Mouse (Mus musculus): ENCODE results near the gene Noa1. TPM values are rescaled to one million over a fixed set of nuclear protein-coding genes. Genes with fewer than 3 reads are reported as not detected.
A peak's percentile ranks its signal among the peaks of the same experiment; 100 is the strongest.

Gene Noa1
- 22.2 and 29.5 TPM in 2 replicates for polyA plus RNA-seq (2012; ENCODE audit: insufficient read depth, insufficient read length, missing spikeins)

- Histone ChIP-seq H3K27ac (replicated peaks; ENCODE audit: low read depth, low read length) (peak within 1 kb of the TSS; percentile 87), H3K4me1 (ENCODE audit: control insufficient read depth, insufficient read depth, insufficient read length, low read length) (peaks cover 7% of the 10 kb centered on the region), H3K4me3 (ENCODE audit: insufficient read depth, low read depth, low read length) (peak within 1 kb of the TSS; percentile 71)
Measured at GRCm38 (mm10) chr5:77309924-77310772, at the start of gene Noa1, which contains the start of gene Polr2b. Gene Noa1 (minus strand): TSS chr5:77310084. Gene Polr2b (plus strand): TSS chr5:77310147.

DNA sequence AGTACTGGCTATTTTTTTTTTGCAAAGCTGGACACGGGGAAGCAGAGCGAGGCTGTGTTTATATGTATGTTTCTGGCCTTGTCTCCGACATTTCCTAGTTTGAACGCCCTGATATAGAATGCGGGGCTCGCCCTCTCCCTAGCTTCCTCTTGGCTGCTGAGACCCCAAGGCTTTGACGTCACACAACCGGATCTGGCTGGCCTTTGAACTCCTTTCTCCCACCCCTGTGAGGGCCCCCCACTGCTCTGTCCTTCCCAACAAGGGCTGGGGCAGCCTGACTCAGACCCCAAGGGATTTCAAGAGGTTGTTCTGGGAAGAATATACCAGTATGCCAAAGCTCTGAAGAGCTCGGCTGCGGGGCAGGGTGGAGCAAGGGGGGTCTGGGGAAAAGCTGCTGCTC lies 48.5 kb upstream of the Noa1 start:
- Histone ChIP-seq H3K4me3 (ENCODE audit: insufficient read depth, low read depth, low read length) (peak overlapping the region; percentile 80), H3K27ac (replicated peaks; ENCODE audit: low read depth, low read length) (peak overlapping the region; percentile 91)

DNA sequence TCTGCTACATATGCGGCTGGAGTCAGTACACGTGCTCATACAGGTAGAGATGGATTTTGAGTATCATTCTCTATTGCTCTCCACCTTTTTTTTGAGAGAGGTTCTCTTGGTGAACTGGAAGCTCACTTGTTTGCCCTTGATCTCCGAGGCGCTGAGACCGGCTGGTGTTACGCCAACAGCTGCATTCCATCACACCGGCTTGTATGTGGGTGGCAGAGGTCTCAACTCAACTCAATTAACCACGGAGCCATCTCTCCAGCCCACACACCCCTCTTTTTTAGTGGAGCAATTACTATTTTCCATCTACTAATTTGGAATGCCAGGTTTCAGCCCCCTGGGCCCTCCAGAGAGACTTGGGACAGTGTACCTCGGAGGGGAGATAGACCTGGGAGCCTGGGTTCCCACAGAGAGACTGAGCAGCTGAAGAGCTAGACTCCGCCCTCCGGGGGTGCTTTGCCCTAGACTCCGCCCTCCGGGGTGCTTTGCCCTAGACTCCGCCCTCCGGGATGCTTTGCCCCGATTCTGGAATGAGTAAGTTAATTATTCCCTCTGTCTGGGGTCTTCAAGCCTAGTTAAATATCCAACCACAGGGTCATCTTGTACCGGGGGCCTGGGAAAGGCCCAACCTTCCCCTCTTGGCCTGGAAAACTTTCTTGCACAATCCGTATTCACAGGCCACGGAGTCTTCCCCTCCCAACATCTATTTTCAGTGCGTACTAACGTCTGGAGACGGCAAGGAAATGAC lies 47.7 kb upstream of the Noa1 start:
- Histone ChIP-seq H3K4me3 (ENCODE audit: insufficient read depth, low read depth, low read length) (peak overlapping the region; percentile 80), H3K27ac (replicated peaks; ENCODE audit: low read depth, low read length) (peak overlapping the region; percentile 91), H3K4me1 (ENCODE audit: control insufficient read depth, insufficient read depth, insufficient read length, low read length) (peaks cover 18% of the 10 kb centered on the region)

More for the DNA sequence above, 48.5 kb upstream of the Noa1 start:
- H3K4me1 ChIP-seq (ENCODE audit: control insufficient read depth, insufficient read depth, insufficient read length, low read length) = peaks cover 24% of the 10 kb centered on the region

DNA sequence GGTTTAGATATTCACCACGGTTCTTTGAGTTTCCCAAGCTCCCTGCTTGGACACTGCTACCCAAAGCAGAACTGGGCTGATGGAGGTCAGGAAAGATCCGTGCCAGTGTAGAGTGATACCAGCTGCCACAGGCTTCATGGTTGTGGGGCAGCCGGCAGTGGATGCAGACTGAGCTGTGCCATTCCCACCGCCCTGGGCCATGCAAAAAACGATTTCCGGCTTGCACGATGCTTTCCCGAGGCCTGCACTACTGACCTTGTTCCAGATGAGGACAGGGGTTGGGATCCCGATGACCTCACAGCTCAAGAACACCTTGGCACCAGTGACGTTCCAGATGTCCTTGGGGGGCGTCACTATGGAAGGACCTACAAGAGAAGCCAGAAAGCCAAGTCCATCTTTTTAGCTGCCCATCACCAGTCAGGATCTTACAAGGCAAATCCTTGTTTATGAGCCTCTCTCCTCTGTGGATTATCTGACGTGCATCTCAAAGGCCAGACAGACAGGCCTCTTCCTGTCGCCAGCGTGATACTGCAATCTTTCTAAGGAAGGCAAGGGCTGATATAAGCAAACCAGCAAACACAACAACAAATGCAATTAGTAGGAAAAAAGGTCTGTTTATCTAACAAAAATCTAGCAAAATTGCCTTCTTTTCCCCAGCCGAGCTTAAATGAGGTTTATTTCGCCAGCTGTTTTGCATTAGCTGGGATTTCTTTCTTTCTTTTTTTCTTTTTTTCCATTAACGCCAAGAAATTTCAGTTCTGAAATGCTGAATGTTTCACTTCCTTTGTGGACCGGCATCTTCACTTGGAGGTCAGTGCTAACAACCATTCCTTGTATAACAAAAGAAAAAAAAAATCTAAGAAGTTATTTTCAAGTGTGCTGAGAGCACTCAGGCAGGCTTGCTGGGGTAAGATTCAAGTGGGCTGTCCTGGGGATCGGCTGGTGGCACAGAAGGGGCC lies 45.7 kb upstream of the Noa1 start:
- no peak overlapping the region for H3K4me3 ChIP-seq (ENCODE audit: insufficient read depth, low read depth, low read length)
- peak overlapping the region; percentile 65 for H3K27ac ChIP-seq (replicated peaks; ENCODE audit: low read depth, low read length)
- H3K4me1 ChIP-seq (ENCODE audit: control insufficient read depth, insufficient read depth, insufficient read length, low read length) = peaks cover 13% of the 10 kb centered on the region

DNA sequence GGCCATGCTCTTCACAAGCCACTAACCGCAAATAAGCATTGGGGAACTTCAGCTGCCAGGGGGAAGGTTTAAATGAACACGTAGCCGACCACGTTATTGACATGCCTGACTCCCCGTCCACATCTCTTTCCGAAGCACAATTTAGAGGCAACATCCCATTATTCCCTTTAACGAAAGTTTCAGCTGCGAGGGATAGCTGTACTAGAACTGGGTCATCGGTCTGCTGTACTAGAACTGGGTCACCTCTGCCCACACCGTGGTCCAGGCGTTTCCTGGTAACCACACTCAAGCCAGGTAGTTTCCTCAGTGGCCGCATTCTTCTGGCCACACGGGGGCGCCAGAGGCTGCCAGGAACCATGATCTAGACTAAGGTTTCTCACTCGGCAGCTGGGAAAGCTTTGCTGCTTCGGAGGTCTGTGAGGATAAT lies 44.5 kb upstream of the Noa1 start:
- H3K4me3 ChIP-seq (ENCODE audit: insufficient read depth, low read depth, low read length) = peak overlapping the region; percentile 21; the same call in 1 of the 2 replicates
- no peak overlapping the region for H3K27ac ChIP-seq (replicated peaks; ENCODE audit: low read depth, low read length)

GRCm38 (mm10) chr5:77351691-77352090 lies 41.8 kb upstream of the Noa1 start:
- Histone ChIP-seq H3K27ac (replicated peaks; ENCODE audit: low read depth, low read length) (no peak overlapping the region), H3K4me3 (ENCODE audit: insufficient read depth, low read depth, low read length) (no peak overlapping the region), H3K4me1 (ENCODE audit: control insufficient read depth, insufficient read depth, insufficient read length, low read length) (no peaks in the 10 kb centered on the region)

More for the DNA sequence above, 44.5 kb upstream of the Noa1 start:
- H3K4me1 ChIP-seq (ENCODE audit: control insufficient read depth, insufficient read depth, insufficient read length, low read length) = peaks cover 11% of the 10 kb centered on the region

DNA sequence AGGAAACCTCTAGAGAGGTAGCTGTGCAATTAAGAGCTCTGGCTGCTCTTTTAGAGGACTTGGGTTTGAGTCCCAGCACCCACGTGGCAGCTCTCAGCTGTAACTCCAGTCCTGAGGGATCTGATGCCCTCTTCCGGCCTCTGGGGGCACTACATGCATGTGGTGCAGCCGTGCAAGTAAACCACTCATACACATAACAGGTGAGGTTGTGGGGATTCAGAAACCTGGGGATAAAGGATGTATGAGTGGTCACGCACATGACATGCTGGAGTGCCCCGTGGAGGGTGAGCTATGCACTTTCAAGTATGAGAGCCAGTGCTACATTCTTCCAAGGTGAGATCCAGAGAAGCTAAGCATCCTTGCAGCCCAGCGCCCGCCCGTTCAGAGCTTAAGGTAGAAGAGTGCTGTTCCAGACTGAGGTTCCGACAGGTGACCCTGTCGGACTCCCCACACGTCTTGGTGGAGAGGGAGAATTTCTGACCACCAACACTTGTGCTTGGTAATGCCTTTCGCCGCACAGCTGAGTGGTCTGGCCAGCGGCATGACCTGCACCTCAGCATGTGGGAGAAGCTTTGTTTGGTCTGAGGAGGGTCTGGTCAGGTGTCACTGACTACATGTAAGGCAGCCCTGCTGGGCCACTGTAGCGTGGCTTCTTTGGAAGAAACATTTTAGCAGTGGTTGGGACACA lies 40.2 kb upstream of the Noa1 start:
- H3K4me1 ChIP-seq (ENCODE audit: control insufficient read depth, insufficient read depth, insufficient read length, low read length) = no peaks in the 10 kb centered on the region
- no peak overlapping the region for H3K4me3 ChIP-seq (ENCODE audit: insufficient read depth, low read depth, low read length)
- no peak overlapping the region for H3K27ac ChIP-seq (replicated peaks; ENCODE audit: low read depth, low read length)

DNA sequence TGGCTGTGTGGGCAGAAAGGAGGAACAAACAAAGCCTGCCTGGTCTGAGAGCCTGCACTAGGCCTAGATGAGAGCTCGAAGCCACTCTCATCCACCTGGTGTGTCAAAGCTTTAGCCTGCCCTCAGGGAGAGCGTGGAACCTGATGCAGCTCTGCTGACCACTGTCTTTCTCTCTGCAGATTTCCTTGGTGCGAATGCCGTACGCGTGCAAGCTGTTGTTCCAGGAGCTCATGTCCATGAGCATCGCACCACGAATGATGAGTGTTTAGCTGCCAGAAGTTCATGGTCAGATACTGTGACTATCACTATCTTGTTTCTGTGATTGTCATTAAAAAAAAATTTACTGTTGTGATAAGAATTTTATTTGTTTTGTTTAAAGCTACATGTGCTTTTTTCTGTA lies 39.0 kb upstream of the Noa1 start:
- H3K4me3 ChIP-seq (ENCODE audit: insufficient read depth, low read depth, low read length) = no peak overlapping the region
- no peaks in the 10 kb centered on the region for H3K4me1 ChIP-seq (ENCODE audit: control insufficient read depth, insufficient read depth, insufficient read length, low read length)
- no peak overlapping the region for H3K27ac ChIP-seq (replicated peaks; ENCODE audit: low read depth, low read length)

DNA sequence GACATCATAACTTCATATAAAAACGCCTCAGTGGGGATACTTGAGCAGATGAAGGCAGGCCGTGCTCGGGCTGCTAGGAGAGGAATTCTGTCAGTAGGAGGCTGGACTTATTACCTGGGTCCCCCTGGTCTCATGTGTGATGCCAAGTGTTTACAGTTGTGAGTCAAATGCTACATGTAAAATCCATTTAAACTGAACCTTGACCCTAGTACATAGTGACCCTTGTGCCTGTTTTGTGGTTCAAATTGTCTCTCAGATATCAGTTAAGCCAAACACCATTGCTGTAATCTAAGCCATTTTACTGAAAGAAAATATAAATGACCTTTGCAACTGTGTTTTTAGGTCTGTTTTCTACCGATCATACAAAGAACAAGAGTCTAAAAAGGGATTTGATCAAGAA lies 30.1 kb upstream of the Noa1 start:
- no peaks in the 10 kb centered on the region for H3K4me1 ChIP-seq (ENCODE audit: control insufficient read depth, insufficient read depth, insufficient read length, low read length)
- H3K4me3 ChIP-seq (ENCODE audit: insufficient read depth, low read depth, low read length) = no peak overlapping the region
- no peak overlapping the region for H3K27ac ChIP-seq (replicated peaks; ENCODE audit: low read depth, low read length)

DNA sequence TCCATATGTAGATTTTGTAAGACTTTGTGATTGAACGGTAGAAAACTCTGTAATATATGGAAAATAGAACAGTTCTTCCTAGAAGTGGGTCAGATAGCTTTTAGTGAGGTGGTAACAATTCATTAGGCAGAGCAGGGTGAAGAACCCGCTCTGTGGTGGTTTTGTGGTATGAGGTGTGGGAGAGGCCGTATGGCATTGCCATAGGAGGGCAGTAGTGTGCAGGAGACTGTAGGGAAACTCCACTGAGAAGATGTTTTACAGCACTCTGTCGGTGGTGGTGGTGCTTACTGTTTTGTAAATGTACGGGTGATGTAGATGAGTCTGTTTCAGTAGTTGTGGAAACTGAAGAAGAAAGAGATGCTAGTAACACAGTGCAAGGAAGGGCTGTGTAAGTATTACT lies 20.3 kb upstream of the Noa1 start:
- Histone ChIP-seq H3K4me3 (ENCODE audit: insufficient read depth, low read depth, low read length) (no peak overlapping the region), H3K27ac (replicated peaks; ENCODE audit: low read depth, low read length) (no peak overlapping the region), H3K4me1 (ENCODE audit: control insufficient read depth, insufficient read depth, insufficient read length, low read length) (no peaks in the 10 kb centered on the region)

DNA sequence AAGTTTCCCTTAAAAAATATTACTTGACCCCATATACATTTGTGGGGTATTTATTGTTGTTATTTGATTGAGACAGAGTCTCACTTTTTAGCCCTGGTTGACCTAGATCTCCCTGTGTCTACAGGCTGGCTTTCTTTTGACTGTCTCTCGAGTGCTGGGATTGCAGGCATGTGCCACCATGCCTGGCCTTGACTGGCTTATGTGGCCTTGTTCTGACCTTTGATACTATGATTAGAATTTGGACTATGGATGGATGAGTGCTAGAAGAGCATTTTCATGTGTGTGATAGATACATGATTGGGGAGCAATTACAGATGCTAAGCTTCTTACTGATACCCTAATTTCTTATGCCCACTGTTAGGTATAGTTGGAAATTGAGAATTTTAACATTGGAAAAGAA lies 15.1 kb upstream of the Noa1 start:
- H3K27ac ChIP-seq (replicated peaks; ENCODE audit: low read depth, low read length) = no peak overlapping the region
- H3K4me3 ChIP-seq (ENCODE audit: insufficient read depth, low read depth, low read length) = no peak overlapping the region
- H3K4me1 ChIP-seq (ENCODE audit: control insufficient read depth, insufficient read depth, insufficient read length, low read length) = no peaks in the 10 kb centered on the region

DNA sequence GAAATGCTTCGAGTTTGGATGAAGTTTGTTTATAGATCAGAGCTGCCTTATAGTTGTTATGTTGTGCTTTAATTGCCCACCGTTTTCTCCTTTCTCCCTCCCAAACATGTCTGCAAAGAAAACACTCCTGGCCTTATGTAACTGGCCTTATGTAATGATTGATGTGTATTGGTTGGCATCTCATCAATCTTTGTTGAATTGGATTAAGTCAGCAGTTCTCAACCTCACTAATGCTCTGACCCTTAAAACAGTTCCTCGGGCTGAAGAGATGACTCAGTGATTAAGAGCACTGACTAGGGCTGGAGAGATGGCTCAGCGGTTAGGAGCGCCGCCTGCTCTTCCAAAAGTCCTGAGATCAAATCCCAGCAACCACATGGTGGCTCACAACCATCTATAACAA lies 5.1 kb upstream of the Noa1 start:
- no peaks in the 10 kb centered on the region for H3K4me1 ChIP-seq (ENCODE audit: control insufficient read depth, insufficient read depth, insufficient read length, low read length)
- no peak overlapping the region for H3K4me3 ChIP-seq (ENCODE audit: insufficient read depth, low read depth, low read length)
- no peak overlapping the region for H3K27ac ChIP-seq (replicated peaks; ENCODE audit: low read depth, low read length)

- no peak overlapping the region for H3K4me3 ChIP-seq (ENCODE audit: insufficient read depth, low read depth, low read length)
- no peak overlapping the region for H3K27ac ChIP-seq (replicated peaks; ENCODE audit: low read depth, low read length)
- no peaks in the 10 kb centered on the region for H3K4me1 ChIP-seq (ENCODE audit: control insufficient read depth, insufficient read depth, insufficient read length, low read length)
Measured at GRCm38 (mm10) chr5:77314206-77314605, 4.3 kb upstream of the Noa1 start.
